Mouse (Mus musculus) kidney, postnatal 0 days (tissue): Measurements from ENCODE around the gene Fzd10. TPM values are rescaled to one million over a fixed set of nuclear protein-coding genes. Genes with fewer than 3 reads are reported as not detected.

Experiments used
- ATAC-seq: fragments of 200-750 bp; cut with Nextera tagmentation; replicated peaks from 2 replicates; pipeline ENCODE4 v1.8.0; 2017; ENCODE audit warnings: low read depth, moderate number of reproducible peaks, moderate TSS enrichment, moderate library complexity; ENCODE audit not compliant: low FRiP score
- DNase-seq: peaks from one replicate; pipeline ENCODE4 v3.0.0-alpha.2; 2016; ENCODE audit warnings: low spot score
- H3K27ac ChIP-seq: fragments of 300-500 bp; sonication (generic); 2 replicates; pipeline ENCODE4 v1.5.1; 2014; ENCODE audit warnings: mild to moderate bottlenecking
- H3K27me3 ChIP-seq: fragments of 300-500 bp; sonication (generic); 2 replicates; pipeline ENCODE4 v1.6.1; 2014; ENCODE audit warnings: low read length, mixed read lengths; ENCODE audit not compliant: insufficient read depth
- H3K36me3 ChIP-seq: fragments of 300-500 bp; sonication (generic); 2 replicates; pipeline ENCODE4 v1.6.1; 2014; ENCODE audit warnings: low read length, mixed read lengths; ENCODE audit not compliant: insufficient read depth
- H3K4me1 ChIP-seq: fragments of 300-500 bp; sonication (generic); replicated peaks from 2 replicates; pipeline ENCODE4 v1.6.1; 2014; ENCODE audit warnings: antibody characterized with exemption, low read length, mixed read lengths; ENCODE audit not compliant: insufficient read depth
- H3K4me2 ChIP-seq: fragments of 300-500 bp; sonication (generic); 2 replicates; pipeline ENCODE4 v1.6.1; 2014; ENCODE audit warnings: mild to moderate bottlenecking, low read length, moderate library complexity, mixed read lengths
- H3K4me3 ChIP-seq: fragments of 300-500 bp; sonication (generic); replicated peaks from 2 replicates; pipeline ENCODE4 v1.5.1; 2014; ENCODE audit warnings: low read depth, low read length
- H3K9ac ChIP-seq: fragments of 300-500 bp; sonication (generic); 2 replicates; pipeline ENCODE4 v1.6.1; 2014; ENCODE audit warnings: low read depth, low read length
- H3K9me3 ChIP-seq: fragments of 300-500 bp; sonication (generic); replicated peaks from 2 replicates; pipeline ENCODE4 v1.6.1; 2016; ENCODE audit warnings: low read length, inconsistent platforms, mixed read lengths
- CTCF ChIP-seq: IDR thresholded peaks from 2 replicates; pipeline ENCODE4 v1.5.1; 2016; ENCODE audit warnings: antibody characterized with exemption, low read depth, mild to moderate bottlenecking, moderate library complexity
- WGBS: fragments of 180-500 bp; shearing (Covaris S2); extraction: QIAGEN DNeasy Blood & Tissue Kit; methylation state at CpG from one replicate; pipeline ENCODE4 v1.1.7; 2014; 5-methylcytosine and 5-hydroxymethylcytosine counted together
- polyA plus RNA-seq: library from polyadenylated mRNA; unstranded; fragments of >200 nt; fragmentation: Nextera tagmentation; extraction: Ambion mirVana; gene quantifications from 2 replicates; pipeline ENCODE4 v1.2.1, GENCODE M21; 2015

The Fzd10 gene
- polyA plus RNA-seq, 1 experiment from 2014 or later = 4.5 TPM

- Histone ChIP-seq H3K27ac (no peak overlapping the region), H3K9ac (no peak overlapping the region), H3K4me3 (no peak overlapping the region), H3K4me2 (no peak overlapping the region), H3K36me3 (no peaks in the 10 kb centered on the region), H3K4me1 (no peaks in the 10 kb centered on the region), H3K27me3 (no peaks in the 10 kb centered on the region), H3K9me3 (no peaks in the 10 kb centered on the region)
- WGBS = 31% methylated on average over 1 of the region's 1 CpGs
- no peak for TF ChIP-seq CTCF
- DNase-seq (no peak), ATAC-seq (no peak)
These were observed 11.4 kb upstream of the Fzd10 start for GRCm38 (mm10) chr5:128589231-128589630.

DNA sequence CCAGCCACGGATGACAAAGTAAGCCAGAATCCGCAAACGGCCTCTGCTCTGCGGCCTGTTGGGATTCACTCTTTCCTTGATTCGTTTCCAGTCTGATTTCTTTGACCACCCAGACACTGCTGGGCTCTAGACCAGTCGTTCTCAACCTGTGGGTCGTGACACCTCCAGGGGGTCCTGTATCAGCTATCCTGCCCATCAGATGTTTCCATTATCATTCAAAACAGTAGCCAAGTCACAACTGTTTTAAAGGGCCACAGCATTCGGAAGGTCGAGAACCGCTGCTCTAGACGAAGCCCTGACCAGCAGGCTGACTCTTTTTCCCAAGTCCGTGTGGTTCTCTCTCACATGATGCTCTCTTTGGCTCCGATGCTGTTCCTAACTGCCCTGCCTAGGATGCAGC is 7.2 kb upstream of the Fzd10 start:
- ATAC-seq (no peak), DNase-seq (no peak)
- TF ChIP-seq CTCF = no peak
- peaks cover 14% of the 10 kb centered on the region; the same call in 1 of the 2 replicates for H3K27me3 ChIP-seq
- H3K4me1 ChIP-seq = peaks cover 6% of the 10 kb centered on the region; the same call in 1 of the 2 replicates
- 89% methylated on average over 13 of the region's 13 CpGs for WGBS
- H3K27ac ChIP-seq = no peak overlapping the region
- no peak overlapping the region for H3K9ac ChIP-seq
- no peak overlapping the region for H3K4me2 ChIP-seq
- no peaks in the 10 kb centered on the region for H3K9me3 ChIP-seq
- no peaks in the 10 kb centered on the region for H3K36me3 ChIP-seq
- no peak overlapping the region for H3K4me3 ChIP-seq

DNA sequence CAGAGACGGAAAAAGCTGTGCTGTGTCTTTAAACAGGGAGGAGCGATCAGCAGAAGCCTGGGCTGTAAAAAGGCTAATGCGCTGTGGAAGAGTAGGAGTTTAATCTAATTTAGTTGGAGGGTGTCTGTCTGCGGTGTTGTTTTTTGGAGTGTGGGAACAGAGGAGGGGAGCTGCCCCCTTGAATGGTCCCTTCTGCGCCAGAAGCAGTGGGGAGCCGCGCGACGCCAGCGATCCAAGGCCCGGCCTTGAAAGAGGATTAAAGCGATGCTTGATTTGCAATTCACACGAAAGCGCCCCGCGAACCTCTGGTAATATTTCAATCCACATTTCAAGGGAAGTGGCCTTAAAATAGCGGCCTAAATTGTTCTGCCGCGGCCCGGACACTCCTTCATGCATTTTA is 3.8 kb upstream of the Fzd10 start:
- Histone ChIP-seq H3K4me1 (peaks cover 15% of the 10 kb centered on the region; the same call in 1 of the 2 replicates), H3K4me3 (peak overlapping the region; percentile 10; the same call in 1 of the 2 replicates), H3K36me3 (no peaks in the 10 kb centered on the region), H3K9me3 (no peaks in the 10 kb centered on the region), H3K9ac (0 out of 2 replicates have a peak overlapping the region, but pooled peaks have one; percentile 6), H3K4me2 (peak overlapping the region; percentile 44), H3K27me3 (peaks cover 44% of the 10 kb centered on the region), H3K27ac (no peak overlapping the region)
- DNase-seq = peak; percentile 58
- WGBS = 5% methylated on average over 20 of the region's 20 CpGs
- TF ChIP-seq CTCF = no peak
- no peak for ATAC-seq

DNA sequence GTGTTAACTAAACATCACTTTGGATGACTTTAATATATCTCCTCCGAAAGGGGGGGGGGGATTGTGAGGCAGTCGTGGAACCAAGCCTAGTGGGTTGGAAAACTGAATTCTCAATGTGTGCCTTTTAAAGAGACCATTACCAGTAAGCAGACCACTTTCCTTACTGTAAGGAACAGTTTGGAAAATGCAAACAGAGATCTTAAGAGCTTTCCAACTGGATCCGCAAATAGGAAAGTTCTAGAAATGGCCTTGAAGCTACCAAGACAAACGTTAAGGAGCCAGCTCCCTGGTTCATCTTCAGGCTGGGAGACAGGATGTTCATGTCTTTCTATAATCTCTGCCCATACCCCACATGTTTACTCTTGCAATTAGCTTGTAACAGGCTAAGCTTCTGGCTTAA is 3.3 kb upstream of the Fzd10 start:
- no peak for TF ChIP-seq CTCF
- Histone ChIP-seq H3K27me3 (peaks cover 49% of the 10 kb centered on the region), H3K27ac (no peak overlapping the region), H3K9me3 (no peaks in the 10 kb centered on the region), H3K4me2 (peak overlapping the region; percentile 44; the same call in 1 of the 2 replicates), H3K4me3 (peak overlapping the region; percentile 10; the same call in 1 of the 2 replicates), H3K4me1 (peaks cover 15% of the 10 kb centered on the region; the same call in 1 of the 2 replicates), H3K9ac (no peak overlapping the region), H3K36me3 (no peaks in the 10 kb centered on the region)
- WGBS = 24% methylated on average over 4 of the region's 4 CpGs
- DNase-seq (no peak), ATAC-seq (no peak)

- no peaks in the 10 kb centered on the region for H3K9me3 ChIP-seq
- ATAC-seq (no peak), DNase-seq (no peak)
- no peaks in the 10 kb centered on the region for H3K36me3 ChIP-seq
- H3K27me3 ChIP-seq = peaks cover 52% of the 10 kb centered on the region
- H3K4me1 ChIP-seq = peaks cover 15% of the 10 kb centered on the region; the same call in 1 of the 2 replicates
- peak overlapping the region; percentile 97 for H3K4me2 ChIP-seq
- WGBS = 5% methylated on average over 10 of the region's 10 CpGs
- no peak for TF ChIP-seq CTCF
- no peak overlapping the region for H3K4me3 ChIP-seq
- no peak overlapping the region for H3K27ac ChIP-seq
- no peak overlapping the region for H3K9ac ChIP-seq
These were observed 2.4 kb upstream of the Fzd10 start for GRCm38 (mm10) chr5:128598191-128598720.

GRCm38 (mm10) chr5:128598760-128599364 is 1.8 kb upstream of the Fzd10 start:
- Histone ChIP-seq H3K4me3 (peak overlapping the region; percentile 67), H3K9ac (no peak overlapping the region), H3K4me1 (peaks cover 15% of the 10 kb centered on the region; the same call in 1 of the 2 replicates), H3K9me3 (no peaks in the 10 kb centered on the region), H3K27me3 (peaks cover 52% of the 10 kb centered on the region), H3K4me2 (peak overlapping the region; percentile 97), H3K27ac (no peak overlapping the region), H3K36me3 (no peaks in the 10 kb centered on the region)
- no peak for TF ChIP-seq CTCF
- DNase-seq = no peak
- under 1% methylated on average over 20 of the region's 20 CpGs for WGBS
- ATAC-seq = no peak
